Mouse (Mus musculus) T-helper 2 cell (primary cell): ENCODE measurements around the gene Men1.
"Not testable (repeated sequence)": the region's sequence is repeated elsewhere in the genome, so short reads cannot be mapped to it uniquely, and the experiment has no call there.

Experiments
- in situ Hi-C: fragments of 300-600 bp; cut with MboI, MseI; formaldehyde crosslinking; loops from one replicate; pipeline ENCODE4 v1.15.1; 2025; ENCODE audit warnings: high pct_unique_total_duplicates

The Men1 gene

DNA sequence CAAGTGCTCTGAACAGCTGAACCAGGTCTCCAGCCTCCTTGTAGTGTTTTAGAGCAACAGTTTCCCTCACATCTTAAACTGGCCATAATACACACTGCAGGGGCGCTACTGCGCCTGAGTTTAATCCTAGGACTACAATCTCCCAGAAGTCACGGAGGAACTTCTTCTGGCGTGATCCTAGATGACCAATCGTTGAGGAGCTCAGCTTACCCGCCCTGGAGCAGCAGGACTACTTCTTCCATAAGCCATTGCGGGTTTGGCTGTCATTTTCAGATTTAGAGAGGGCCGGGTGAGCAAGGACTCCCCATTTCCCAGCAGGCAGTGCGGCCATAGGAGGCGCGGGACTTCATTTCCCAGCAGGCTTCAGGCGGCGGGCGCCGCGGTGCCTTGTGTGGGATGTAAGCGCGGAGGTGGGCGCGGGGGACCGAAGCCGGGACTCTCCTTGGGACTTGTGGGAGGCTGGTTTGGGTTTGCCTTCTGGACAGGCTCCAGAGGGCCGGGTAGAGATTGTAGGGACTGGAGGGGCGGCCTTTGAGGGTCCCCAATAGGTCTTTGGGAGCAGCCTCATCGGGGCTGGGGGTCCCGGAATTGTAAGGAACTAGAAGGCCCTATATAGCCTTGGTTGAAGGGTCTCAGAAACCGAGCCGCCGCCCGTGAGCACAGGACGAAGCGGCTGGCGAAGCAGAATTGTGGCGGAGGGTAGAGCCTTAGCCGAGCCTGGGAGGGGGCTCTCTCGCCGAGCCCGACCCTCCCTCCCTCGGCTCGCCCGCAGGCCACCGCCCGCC lies at the start of gene Men1:
Gene Men1, plus strand, starts transcription at position 307 of the 785 bp plus-strand sequence.
- in situ Hi-C loops = loop anchor here (5.0 kb wide), 1 partner anchor 63 kb away; no protein-coding TSS in a partner anchor

DNA sequence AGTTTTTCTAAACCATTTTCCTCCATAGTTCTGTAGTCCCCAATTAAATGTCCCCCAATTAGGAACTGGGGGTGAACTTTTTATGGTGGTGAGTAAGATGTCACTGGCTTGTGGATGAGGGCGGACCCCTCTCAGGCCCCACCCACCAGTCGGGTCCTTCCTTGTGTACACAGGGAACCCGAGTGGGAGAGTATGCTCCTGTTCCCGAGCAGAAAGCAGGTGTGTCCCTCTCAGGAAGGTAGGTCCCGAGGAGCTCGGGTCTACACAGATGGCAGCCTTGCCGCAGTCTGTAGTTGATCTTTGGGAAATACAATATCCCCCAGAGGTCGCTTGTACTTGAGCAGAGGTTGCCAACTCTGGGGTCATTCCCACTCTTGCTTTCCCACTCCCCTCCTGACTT lies 49.6 kb upstream of the Men1 start:
- in situ Hi-C loops = no loop called here

DNA sequence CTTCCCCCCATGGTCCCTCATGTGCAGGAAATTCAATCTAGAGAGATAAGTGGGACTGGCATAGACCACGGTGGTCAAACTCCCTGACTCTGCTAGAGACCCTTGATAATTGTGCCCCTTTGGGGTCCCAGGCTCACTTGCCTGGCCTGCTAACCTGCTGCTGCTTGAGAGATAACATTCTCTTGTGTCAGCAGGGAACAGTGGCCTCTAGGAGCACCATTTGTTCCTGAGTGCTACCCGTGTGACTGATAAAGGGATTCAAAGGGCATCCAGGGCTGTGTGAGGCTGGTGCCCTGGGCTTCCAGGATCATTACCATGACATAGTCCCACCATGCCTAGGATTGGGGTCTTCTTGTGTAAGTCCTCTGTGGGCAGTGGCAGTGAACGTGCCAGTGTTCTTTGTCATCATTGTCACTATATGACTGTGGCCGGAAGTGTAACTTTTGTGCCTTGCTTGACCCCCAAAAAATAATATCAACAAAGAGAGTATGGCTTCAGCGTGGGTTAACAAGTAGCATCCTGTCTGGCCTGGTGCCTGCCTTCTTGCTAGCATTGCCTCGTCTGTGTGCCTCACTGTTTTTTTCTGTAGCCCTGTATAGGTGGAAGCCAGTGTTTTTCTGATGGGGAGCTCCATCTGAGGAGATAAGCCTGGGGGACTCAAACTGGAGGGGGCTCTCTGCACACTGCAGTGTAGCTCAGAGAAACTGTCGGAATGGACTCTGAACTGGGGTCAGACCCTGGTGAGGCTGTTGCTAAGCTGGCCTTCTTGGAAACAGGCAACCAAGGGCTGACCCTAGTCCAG lies 48.9 kb upstream of the Men1 start:
- in situ Hi-C loops = no loop called here

DNA sequence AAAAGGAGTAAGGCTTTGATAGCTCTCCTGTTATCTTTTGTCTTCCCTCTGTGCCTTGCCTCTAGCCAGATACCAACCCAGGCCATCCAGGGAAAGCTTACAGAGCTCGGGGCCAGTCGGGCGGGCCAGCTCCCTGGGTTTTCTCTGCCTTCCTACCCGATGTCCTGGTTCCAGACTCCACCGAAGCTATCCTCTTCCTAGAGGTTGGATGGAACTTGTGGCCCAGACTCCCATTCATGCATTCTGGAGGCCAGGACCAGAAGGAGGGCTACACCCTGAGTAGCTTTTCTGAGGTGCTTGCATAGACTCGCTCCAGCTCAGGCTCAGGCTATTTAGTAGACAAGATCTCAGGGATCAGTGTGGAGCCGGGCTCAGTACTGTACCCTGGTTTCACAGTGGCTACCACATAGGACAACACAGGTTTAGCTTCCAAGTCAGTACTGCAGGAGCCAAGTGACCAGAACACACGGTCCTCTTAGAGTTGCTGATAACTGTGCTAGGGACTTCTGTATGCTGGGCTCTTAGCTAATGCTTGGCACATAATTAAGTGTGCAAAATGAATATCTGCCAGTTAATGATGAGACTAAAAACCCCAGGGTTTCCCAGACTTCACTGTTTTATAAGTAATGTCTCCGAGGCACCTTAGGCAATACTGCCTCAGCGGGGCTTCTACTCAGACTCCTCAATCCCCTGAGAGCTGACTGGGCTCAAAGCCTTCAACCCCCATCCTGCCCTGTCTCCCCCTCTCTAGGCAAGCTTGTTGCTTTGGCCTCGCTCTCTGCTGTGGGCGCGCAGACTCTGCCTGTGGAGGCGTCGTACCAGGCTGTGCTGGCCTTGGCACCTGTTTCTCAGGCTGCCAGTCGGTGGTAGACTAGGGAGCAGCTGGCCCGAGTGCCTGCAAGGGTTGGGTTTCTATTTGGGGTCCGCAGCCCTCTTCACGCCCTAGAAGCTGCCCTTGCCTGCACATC lies 48.1 kb upstream of the Men1 start:
- in situ Hi-C loops = no loop called here

DNA sequence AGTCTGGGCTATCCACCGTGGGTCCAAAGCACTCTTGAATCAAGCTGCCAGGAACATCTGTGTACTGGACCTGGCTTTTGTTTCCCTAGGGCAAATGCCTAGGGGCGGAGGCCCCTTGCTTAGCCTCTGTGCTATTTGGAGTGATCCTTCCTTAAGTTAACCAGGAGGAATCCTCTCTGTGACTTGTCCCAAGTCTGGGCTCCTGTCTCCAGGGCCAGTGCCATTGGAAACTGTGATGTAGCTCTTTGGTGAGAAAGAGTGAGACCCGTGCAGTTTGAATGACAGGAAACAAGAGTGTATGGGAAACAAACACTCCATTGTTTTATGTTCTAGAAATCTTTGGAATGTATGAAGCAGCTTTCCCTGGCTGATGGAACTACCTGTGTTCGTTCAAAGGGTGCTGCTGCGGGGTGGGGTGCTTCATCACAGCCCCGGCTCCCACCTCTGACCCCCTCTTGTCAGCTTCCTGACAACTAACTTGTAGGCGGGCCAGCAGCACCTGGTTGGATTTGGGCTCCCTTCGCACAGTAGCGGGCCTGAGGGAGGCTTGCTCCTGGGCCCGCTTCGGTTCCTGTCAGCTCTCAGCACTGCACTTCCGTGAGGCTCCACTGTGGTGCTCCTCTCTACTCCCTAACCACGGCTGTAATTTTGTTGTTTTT lies 46.4 kb upstream of the Men1 start:
- in situ Hi-C loops = no loop called here

DNA sequence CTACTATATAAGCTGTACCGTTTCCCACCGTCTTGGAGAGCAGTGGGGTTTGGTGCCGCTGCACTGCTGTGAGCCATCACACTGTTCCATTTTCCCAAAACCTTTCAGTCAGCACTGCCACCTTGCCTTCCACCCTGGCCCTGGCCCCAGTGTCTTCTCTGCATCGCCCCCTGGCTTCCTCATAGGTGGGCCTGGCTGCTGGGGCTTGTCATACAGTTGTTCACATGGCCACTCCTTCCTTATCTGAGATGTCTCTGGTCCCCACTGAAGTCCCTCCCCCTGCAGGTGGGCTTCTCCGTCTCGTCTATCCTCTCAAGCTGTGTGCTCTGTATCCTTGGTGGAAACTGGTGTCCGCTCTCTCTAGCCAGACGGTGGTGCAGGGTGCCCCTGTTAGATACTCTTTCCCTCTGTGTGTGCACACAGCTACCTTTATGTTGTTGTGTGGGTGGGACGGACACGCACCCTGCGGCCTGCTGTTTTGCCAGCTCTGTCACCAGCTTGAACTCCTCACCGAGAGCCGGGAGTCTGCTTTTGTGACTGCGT lies 45.0 kb upstream of the Men1 start:
- in situ Hi-C loops = no loop called here

DNA sequence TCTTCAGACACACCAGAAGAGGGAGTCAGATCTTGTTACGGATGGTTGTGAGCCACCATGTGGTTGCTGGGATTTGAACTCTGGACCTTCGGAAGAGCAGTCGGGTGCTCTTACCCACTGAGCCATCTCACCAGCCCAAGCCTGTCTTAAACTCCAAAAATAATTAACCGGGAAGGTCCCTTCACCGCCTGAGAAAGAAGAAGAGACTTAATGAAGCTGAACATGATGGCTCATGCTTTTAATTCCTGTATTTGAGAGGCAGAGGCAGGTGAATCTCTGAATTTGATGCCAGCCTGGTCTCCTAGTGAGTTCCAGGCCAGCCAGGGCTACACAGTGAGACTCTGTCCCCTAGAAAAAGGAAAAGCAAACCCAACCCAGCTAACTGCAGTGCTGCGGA lies 44.1 kb upstream of the Men1 start:
- in situ Hi-C loops = not testable (repeated sequence)

DNA sequence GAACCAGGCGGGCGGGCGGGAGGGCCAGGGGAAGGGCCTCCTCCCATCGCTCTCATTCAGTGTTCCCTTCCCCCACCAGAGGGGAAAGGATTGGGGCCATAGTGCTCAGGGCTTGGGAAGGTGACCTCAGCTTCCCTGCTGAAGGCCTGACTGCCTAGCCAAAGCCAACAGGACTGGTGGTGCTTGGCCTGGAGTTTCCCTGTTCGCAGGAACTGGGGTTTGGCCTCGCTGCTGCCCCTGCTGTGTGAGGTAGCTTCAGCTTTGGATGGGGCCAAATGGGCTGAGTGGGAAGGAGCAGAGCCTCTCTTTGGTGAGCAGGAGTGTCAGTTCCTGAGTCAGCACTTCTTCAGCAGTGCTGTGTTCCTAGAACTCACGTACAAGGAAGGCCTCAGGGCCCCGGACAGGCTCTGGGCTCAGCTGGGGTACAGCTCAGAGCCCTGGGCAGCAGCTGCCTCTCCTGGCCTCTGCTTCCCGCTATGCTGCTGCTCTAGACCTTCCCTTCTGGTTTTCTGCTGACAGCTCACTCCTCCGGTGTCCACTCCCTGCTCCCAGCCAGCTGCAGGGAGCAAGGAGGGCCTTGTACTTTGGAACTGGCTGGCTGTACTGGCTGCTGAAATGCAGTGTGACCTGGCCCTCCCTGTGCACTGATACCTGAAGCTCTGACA lies 43.5 kb upstream of the Men1 start:
- in situ Hi-C loops = no loop called here

DNA sequence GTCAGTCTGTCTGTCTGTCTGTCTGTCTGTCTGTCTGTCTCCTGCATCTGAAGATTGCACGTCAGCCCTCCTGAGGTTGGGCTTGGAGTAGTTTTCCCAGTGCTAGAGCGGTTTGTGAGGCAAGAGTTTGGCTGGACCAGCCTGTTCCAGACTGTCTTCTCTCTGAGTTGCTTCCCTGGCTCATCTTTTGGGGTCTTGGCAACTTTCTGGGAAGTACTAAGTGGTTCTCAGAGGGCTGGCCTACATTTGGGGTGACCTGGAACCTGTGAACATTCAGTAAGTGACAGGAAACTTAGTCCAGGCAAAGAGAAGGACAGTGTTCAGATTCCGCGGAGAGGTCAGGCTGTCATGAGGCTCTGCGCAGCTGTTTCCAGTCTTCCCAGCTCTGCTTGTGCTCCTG lies 42.5 kb upstream of the Men1 start:
- in situ Hi-C loops = no loop called here

DNA sequence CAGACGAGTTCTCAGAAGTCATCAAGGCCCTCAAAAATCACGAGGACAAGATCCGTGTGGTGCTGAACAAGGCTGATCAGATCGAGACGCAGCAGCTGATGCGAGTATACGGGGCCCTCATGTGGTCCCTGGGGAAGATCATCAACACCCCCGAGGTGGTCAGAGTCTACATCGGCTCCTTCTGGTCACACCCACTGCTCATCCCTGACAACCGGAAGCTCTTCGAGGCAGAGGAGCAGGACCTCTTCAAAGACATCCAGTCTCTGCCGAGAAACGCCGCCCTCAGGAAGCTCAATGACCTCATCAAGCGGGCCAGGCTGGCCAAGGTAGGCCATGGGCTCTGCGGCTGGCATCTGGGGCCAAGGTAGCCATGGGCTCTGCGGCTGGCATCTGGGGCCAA lies 40.5 kb upstream of the Men1 start:
- in situ Hi-C loops = no loop called here

DNA sequence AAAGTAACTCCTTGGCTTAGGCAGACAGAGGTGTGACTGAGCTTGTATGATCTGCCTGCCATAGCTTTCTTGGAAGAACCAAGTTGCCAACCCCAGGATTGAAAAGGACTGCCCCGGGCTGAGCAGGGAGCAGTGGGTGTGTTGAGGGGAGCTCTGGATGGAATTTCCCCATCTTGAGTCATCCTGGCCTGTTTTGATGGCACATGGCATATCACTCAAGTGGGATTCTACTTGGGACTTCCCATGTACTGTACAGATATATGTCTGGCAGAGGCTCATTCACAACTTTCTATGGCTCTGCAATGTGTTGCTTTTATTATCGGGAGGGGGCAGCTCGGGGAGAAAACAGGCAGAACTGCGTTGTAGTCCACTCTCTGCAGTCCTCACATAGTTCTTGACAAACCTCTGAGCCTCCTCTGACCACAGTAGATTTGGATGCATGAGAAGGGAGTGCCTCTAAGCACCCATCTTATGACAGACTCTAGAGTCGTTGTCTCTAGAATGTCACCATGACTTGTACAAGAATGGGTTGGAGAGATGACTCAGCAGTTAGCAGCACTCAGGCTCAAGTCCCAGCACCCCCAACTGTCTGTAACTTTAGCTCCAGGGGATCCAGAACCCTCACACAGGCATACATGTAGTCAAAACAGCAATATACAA lies 38.1 kb upstream of the Men1 start:
- in situ Hi-C loops = loop anchor here (5.0 kb wide), 1 partner anchor 804 kb away; the partner anchor contains the start of gene Cfl1

DNA sequence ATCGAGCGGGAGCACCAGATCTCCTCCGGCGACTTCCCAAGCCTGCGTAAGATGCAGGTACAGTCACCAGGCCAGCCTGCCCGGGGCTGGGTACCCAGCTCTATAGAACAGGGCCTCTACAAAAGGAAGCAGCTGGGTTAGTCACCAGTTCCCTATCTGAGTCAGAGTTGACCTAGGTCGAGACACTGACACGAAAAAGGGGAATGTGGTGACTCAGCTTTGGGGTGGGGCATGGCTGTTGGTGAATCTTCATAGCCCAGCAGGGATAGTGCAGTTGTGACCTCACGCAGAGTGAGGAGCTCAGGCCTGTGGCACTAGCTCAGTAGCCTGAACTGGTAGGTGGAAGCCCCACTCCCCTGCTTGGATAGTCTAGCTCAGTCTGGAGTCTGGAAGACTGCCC lies 37.1 kb upstream of the Men1 start:
- in situ Hi-C loops = loop anchor here (5.0 kb wide), 1 partner anchor 805 kb away; the partner anchor contains the start of gene Cfl1

DNA sequence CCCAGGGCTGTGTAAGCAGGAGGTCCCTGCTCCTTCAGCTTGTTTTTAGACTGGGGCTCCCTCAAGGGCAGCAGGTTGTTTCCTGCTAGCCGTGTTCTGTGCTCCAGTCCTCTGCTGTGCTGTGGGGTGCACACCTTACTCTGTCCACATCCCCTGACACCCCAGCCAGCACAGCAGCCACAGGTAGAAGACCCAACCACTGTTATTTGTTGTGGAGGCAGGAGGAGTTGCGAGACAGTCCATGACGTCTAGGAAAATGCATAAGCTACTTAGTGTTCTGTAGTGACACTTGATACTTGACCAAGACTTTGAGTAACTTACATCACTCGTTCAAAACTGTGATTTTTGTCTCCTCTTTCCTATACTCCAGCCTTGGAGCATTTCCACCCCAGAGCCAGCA lies 35.8 kb upstream of the Men1 start:
- in situ Hi-C loops = loop anchor here (5.0 kb wide), 1 partner anchor 807 kb away; the partner anchor contains the start of gene Cfl1

DNA sequence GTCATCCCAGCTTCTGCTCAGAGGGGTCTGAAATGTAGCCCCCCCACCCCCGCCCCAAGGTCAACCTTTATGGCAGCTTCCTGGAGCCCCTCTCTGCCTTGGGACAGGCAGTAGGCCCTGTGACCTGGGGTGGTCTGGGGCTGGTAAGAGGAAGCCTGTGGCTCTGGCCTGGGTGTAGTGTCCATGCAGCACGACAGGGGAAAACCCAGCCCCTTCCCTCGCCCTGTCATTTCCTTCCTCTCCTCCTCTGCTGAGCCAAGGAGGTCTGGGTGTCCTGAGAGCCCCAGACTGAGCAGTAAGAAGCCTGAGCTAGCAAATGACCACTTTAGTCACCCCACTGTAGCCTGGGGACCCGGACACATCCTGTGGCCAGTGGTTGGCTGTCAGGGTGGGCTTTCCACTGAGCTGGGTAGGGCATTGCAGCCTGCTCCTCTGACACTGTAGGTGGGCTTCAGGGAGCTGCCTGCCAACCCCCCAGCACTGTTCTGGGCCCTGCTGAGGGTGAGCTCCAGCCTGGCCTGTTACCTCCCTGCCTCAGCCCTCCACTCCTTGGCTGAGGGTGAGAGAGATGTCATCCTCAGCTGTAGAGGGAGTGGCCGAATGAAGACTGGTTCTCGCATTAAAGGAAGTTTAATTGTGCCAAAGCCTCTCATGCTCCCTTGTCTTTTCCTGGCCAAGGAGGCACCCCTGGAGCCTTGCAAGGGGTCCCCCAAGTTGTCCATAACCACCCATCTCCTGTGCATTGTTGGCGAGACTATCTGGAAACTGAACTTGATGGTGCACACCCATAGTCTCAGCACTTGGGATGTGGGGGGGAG lies 35.1 kb upstream of the Men1 start:
- in situ Hi-C loops = loop anchor here (5.0 to 10.0 kb wide), 2 partner anchors 385 to 807 kb away; partner anchors contain the start of gene Cfl1

DNA sequence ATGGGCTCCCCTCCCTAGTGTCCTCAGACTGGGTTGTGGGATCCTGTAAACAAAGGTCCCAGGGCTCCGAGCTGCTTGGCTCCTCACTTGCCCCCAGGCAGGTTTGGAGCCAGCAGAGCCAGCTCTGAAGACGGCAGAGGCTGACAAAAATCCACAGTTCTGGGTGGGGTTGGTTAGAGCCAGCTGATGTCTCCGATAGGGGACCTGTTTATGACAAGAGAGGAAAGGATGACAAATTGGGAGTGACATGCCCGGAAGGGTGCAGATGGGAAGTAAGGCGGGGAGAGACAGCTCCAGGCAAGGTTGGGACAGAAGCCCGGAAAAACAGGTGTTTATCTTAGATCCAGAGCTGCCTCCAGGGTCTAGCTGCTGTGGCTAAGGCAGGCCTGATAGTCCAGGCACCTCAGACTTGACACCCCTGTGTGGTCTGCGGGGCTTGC lies 34.4 kb upstream of the Men1 start:
- in situ Hi-C loops = loop anchor here (10.0 kb wide), 1 partner anchor 384 kb away; no protein-coding TSS in a partner anchor

DNA sequence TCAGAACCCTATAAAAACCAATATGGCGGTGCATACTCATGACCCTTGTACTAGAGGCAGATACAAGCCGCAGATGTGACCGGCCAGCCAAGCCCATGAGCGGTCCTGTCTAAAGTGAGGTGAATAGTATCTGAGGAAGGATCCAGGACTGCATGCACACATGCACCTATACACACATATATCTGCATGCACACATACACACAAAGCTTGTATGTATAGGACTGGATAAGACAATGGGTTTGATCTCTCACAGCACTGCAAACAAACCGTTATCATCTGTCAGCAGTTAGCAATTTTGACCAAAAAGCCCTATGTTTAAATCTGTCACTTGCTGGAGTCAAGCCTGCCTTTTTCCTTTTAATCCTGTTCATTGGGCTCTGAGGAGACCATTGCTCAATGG lies 32.7 kb upstream of the Men1 start:
- in situ Hi-C loops = loop anchor here (10.0 kb wide), 1 partner anchor 383 kb away; no protein-coding TSS in a partner anchor

DNA sequence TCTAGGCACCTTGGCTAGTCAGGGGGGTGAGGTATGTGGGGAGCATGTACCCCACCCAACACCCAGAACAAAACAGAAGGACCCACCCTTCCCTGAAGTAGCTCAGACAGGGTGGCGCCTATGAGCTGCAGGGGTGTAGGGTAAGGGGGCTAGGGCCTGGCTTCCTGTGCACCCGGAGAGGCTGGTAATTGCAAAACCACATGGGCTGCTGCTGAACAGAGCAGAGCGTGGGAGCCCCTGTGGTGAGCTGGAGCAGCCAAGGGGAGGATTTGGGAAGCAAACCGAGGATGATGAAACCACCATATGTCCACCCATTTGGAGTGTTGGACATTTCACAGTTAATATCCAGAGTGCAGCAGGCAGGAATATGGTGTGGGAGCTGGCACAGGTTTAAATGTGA lies 32.3 kb upstream of the Men1 start:
- in situ Hi-C loops = loop anchor here (10.0 kb wide), 1 partner anchor 382 kb away; no protein-coding TSS in a partner anchor

DNA sequence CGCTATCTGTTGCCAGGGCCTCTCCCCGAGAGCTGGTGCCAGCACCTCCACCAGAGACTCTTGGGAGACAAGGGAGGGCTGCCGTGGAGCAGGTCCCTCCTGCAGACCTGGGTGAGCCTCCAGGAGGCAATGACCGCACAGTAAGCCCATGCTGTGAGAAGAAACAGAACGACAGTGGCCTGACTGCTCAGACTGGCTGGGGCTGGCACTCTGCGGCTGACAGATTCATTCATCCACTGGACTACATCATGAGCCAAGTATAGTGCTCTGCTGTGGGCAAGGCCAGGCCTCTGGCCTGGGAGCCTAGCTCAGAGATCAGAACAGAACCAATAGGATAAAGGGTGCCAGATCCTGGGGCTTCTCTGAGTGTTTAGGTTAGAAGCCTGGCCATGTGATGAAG lies 30.9 kb upstream of the Men1 start:
- in situ Hi-C loops = loop anchor here (10.0 kb wide), 1 partner anchor 381 kb away; no protein-coding TSS in a partner anchor
